Mouse (Mus musculus): ENCODE measurements around the gene Errfi1. TPM values are rescaled to one million over a fixed set of nuclear protein-coding genes. Genes with fewer than 3 reads are reported as not detected.
A peak's percentile ranks its signal among the peaks of the same experiment; 100 is the strongest.

The Errfi1 gene
- total RNA-seq, 2 experiments from 2014 or later: 37.2 to 43.4 TPM

DNA sequence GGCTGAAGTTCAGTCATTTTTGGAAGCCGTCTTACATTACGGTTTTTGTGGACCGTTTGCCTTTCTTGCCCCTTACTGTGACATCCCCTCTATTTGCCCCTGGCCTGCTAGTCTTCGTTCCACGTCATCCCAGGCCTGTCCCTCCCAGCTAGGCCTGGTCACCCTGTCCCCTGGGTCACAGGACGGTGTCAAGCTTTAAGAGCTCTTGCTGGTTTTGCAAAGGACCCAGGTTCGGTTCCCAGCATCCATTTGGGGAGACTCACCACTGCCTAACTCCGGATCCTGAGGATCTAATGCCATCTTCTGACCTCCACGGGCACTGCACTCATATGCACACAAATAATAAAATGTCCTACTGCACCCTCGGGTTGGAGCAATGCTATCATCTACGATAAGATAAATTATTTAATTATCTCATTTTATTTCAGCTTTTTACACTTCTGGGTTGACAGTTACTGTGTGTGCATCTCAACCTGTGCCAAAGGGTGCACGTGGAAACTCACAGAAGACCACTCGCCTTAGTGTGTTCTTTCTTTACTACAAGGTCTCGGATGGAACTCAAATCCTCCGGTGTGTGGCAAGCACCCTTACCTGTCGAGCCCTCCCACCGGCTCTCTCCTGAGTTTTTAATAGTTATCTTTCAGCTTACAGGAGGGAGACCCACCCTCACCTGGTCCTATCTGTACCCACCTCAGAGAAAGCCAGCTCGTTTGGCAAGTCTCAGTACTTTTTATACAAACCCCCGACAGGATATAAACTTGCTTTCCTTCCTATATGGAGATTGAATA, 56.6 kb downstream of the Errfi1 start:
- DNase-seq (ENCODE audit: extremely low spot score in 1 of 2, low spot score in 1 of 2): no peak

DNA sequence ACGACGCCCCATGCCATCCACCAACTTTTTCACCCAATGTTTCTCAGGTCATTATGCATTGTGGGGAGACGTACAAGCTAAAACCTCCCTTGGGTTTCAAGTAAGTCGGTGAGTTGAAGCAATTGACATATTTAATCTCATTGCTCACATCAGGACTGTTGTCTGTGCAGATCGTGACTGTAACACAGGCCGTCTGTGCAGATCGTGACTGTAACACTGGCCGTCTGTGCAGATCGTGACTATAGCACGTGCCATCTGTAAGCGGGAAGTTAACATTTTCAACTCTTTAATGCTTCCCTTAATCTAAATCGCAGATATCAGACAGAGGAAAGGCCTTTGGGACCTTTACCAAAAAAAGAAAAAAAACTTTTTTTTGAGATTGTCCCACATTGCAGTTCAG, 60.0 kb downstream of the Errfi1 start:
- no peak for DNase-seq (ENCODE audit: extremely low spot score in 1 of 2, low spot score in 1 of 2)

DNA sequence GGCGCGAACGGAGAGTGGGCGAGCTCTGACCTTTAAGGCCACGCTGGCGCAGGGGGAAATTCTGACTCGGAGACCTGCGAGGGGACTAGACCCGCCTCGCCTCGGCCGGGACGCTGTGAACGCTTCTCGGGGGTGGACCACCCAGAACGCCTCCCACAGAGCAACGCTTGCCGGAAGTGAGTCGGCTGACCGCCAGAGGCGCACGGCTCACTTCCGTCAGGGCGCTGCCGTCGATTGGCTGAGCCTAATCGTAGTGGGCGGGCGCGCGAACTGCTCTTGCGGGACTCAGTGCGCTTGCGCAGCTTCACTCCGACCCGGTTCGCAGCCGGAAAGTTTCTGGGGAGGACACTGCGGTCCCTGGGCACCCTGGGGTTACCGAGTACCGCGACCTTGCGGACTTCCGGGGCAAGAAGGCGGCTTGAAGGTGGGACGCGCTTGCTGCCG, 60.6 kb downstream of the Errfi1 start, which contains the start of the genes Park7 and Tnfrsf9:
TSS of gene Park7 (minus strand) at position 148 of the 444 bp plus-strand sequence.
TSS of gene Tnfrsf9 (plus strand) at position 273 of the 444 bp plus-strand sequence.
- peak; percentile 92 to 93 for DNase-seq (ENCODE audit: extremely low spot score in 1 of 2, low spot score in 1 of 2)

- DNase-seq (ENCODE audit: extremely low spot score in 1 of 2, low spot score in 1 of 2): no peak
Measured at GRCm38 (mm10) chr4:150915181-150915906, 61.6 kb downstream of the Errfi1 start.

DNA sequence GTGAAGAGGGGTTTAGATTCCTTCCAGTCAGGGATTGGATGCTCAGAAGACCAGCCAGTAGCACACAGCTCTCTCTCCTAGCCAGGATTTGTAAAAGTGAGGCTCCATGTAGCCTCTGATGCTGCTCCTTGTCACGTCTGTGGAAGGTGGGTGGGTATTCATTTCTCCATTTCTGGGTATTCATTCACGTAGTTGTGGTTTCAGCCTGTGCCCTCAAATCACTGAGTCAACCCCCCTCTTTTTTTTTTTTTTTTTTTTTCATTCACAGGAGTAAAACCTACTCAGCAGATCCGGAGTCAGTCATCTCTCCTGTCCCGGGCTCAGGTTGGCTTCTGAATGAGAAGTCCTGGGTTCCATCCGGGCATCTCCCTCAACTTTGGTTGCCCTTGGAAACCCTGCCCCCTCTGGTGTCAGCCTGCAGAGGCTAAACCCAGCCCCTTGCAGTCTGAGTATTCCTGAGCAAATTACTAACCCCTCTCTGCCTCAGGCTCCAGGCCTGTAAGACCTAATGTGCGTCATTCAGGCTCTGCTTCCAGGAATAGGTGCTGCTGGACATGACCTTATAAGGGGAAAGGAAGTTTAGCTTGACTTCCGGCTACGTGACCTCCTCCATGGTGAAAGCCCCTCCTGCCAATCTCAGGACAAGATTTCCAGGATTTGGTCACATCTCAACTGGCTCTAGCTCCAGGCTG, 63.8 kb downstream of the Errfi1 start:
- no peak for DNase-seq (ENCODE audit: extremely low spot score in 1 of 2, low spot score in 1 of 2)

Other genes with a start within 250 kb of the Errfi1 start
- gene Slc45a1, start 201.7 kb upstream of the Errfi1 start, total RNA-seq (2021): 10 to 100 TPM; 35.6 to 39.5 TPM
- 100 to 1,000 TPM; 228 to 261 TPM for gene Park7, start 60.5 kb downstream of the Errfi1 start, total RNA-seq (2021)
- gene Tnfrsf9, start 60.6 kb downstream of the Errfi1 start, total RNA-seq (2021): 1 to 10 TPM in 1 of 2 experiments, under 1 TPM in 1; 0.80 to 1.1 TPM
- gene Uts2, start 143.2 kb downstream of the Errfi1 start, total RNA-seq (2021): not detected
- 10 to 100 TPM; 26.7 to 26.8 TPM for gene Per3, start 190.7 kb downstream of the Errfi1 start, total RNA-seq (2021)
- gene Vamp3, start 204.0 kb downstream of the Errfi1 start, total RNA-seq (2021): 10 to 100 TPM; 35.0 to 35.1 TPM
- not detected for gene Gm13090, start 235.7 kb downstream of the Errfi1 start, total RNA-seq (2021)

Measured in layer of hippocampus, postnatal 25 days (tissue).